Mouse (Mus musculus) ES-E14 (cell line): ENCODE data around the gene Cnbd2.
"Not testable (repeated sequence)": the region's sequence is repeated elsewhere in the genome, so short reads cannot be mapped to it uniquely, and the experiment has no call there.

Experiments
- MAFK ChIP-seq: IDR thresholded peaks from 2 replicates; pipeline ENCODE4 v1.6.1; 2014; ENCODE audit warnings: mild to moderate bottlenecking, low read depth, low read length, inconsistent platforms; ENCODE audit not compliant: insufficient read depth
- ZNF384 ChIP-seq: IDR thresholded peaks from 2 replicates; pipeline ENCODE4 v1.6.1; 2012; ENCODE audit warnings: low read depth, low read length, inconsistent platforms

GRCm38 (mm10) chr2:156392461-156393154 lies 80.5 kb downstream of the Cnbd2 start:
- TF ChIP-seq ZNF384 = not testable (repeated sequence)
- peak; percentile 53; the same call in 1 of the 2 replicates for TF ChIP-seq MAFK
